Mouse (Mus musculus) spleen, postnatal 0 days (tissue): Measurements from ENCODE around the gene Stambp. TPM values are rescaled to one million over a fixed set of nuclear protein-coding genes. Genes with fewer than 3 reads are reported as not detected.

Source experiments
- polyA plus RNA-seq: library from polyadenylated mRNA; unstranded; fragments of >200 nt; fragmentation: Nextera tagmentation; extraction: Ambion mirVana; gene quantifications from 2 replicates; pipeline ENCODE4 v1.2.1, GENCODE M21; 2015

Stambp gene
- polyA plus RNA-seq: 12.8 and 14.4 TPM in 2 replicates

GRCm38 (mm10) chr6:83572671-83573070, at the start of gene Stambp:
Gene Stambp (minus strand): TSS chr6:83572729.

GRCm38 (mm10) chr6:83536028-83536794, 36.3 kb downstream of the Stambp start, which contains the start of gene Actg2:
Gene Actg2 (minus strand): TSS chr6:83536265.

GRCm38 (mm10) chr6:83506258-83507167, 66.0 kb downstream of the Stambp start, which contains the start of gene Dguok:
Gene Dguok (minus strand): TSS chr6:83506969.

Other genes starting within 250 kb of the Stambp start
- 31.5 and 41.3 TPM in 2 replicates for gene Mthfd2, start 246.8 kb downstream of the Stambp start, polyA plus RNA-seq
- 38.3 and 41.6 TPM in 2 replicates for gene Mob1a, start 246.7 kb downstream of the Stambp start, polyA plus RNA-seq
- gene Bola3, start 223.6 kb downstream of the Stambp start, polyA plus RNA-seq: 298 and 364 TPM in 2 replicates
- gene Tet3, start 113.6 kb downstream of the Stambp start, polyA plus RNA-seq: 16.4 and 21.0 TPM in 2 replicates
- gene Dguok, start 65.8 kb downstream of the Stambp start, polyA plus RNA-seq: 38.2 and 46.1 TPM in 2 replicates
- gene Actg2, start 36.5 kb downstream of the Stambp start, polyA plus RNA-seq: 13.0 and 19.5 TPM in 2 replicates
- 0.07 and 0.08 TPM in 2 replicates for gene Clec4f, start 83.5 kb upstream of the Stambp start, polyA plus RNA-seq
- not detected in 2 replicates for gene Cd207, start 105.1 kb upstream of the Stambp start, polyA plus RNA-seq
- not detected in 2 replicates for gene Vax2, start 138.5 kb upstream of the Stambp start, polyA plus RNA-seq
- gene Atp6v1b1, start 170.3 kb upstream of the Stambp start, polyA plus RNA-seq: not detected in 2 replicates
- gene Ankrd53, start 189.9 kb upstream of the Stambp start, polyA plus RNA-seq: not detected in 2 replicates
- gene Tex261, start 203.1 kb upstream of the Stambp start, polyA plus RNA-seq: 63.7 and 66.6 TPM in 2 replicates
- gene Nagk, start 222.3 kb upstream of the Stambp start, polyA plus RNA-seq: 22.9 and 27.3 TPM in 2 replicates